Comparison of ENCODE assay signal across 9 mouse cellular contexts in the genomic region with DNA sequence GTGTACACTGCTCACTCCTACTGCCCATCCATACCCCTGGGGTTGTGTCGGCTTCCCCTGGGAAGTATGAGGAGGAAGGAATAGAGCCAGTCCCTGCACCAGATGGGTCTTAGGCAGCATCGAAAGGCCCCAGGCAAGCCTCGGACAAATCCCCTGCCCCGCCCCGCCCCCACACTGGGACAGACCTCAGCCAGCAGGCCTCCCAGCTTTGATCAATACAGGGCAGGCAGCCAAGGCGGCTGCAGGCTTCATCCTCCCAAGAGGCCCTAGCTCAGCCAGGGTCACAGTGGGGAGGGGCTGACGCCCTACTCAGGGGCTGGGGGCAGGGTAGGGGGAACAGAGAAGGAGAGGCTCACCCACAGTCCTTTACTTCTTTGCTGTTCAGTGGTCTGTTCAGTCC. TPM values are rescaled to one million over a fixed set of nuclear protein-coding genes. Genes with fewer than 3 reads are reported as not detected.
A peak's percentile ranks its signal among the peaks of the same experiment; 100 is the strongest.
DNase-seq lines count a peak whose midpoint lies in the region; ATAC-seq lines count a peak whose summit lies in the region.
"Had no signal": no experiment of that assay in that cellular context is flagged by ENCODE, and none has a peak within 500 bp of the region (broad histone marks: within the 10 kb centered on the region; RNA-seq: fewer than 3 reads in every experiment).

No protein-coding gene starts in this region.

- H3K36me3 ChIP-seq in forebrain, embryonic 14.5 days (ENCODE audit: control insufficient read depth, insufficient read depth, low read length), result no peaks in the 10 kb centered on the region
- H3K36me3 ChIP-seq in hindbrain, embryonic 15.5 days, result no peaks in the 10 kb centered on the region
- H3K36me3 ChIP-seq in liver, embryonic 13.5 days, result no peaks in the 10 kb centered on the region

- peaks cover 18% of the 10 kb centered on the region for H3K4me1 ChIP-seq in forebrain, embryonic 14.5 days (ENCODE audit: control insufficient read depth, insufficient read depth, low read length)
- H3K4me1 ChIP-seq in hindbrain, embryonic 15.5 days (replicated peaks), result peaks cover 24% of the 10 kb centered on the region
- H3K4me1 ChIP-seq in liver, embryonic 13.5 days (replicated peaks), result peaks cover 63% of the 10 kb centered on the region

- H3K4me2 ChIP-seq in forebrain, embryonic 14.5 days (ENCODE audit: low read length), result no peak overlapping the region
- no peak overlapping the region for H3K4me2 ChIP-seq in hindbrain, embryonic 15.5 days
- no peak overlapping the region for H3K4me2 ChIP-seq in liver, embryonic 13.5 days

- WGBS in forebrain, embryonic 14.5 days, result 3% methylated on average over 7 of the region's 7 CpGs
- WGBS in hindbrain, embryonic 15.5 days, result 4% methylated on average over 7 of the region's 7 CpGs
- WGBS in liver, embryonic 13.5 days (ENCODE audit: insufficient replicate concordance), result 55% methylated on average over 7 of the region's 7 CpGs

- no peak overlapping the region for H3K4me3 ChIP-seq in forebrain, embryonic 14.5 days (ENCODE audit: low read depth, low read length)
- H3K4me3 ChIP-seq in hindbrain, embryonic 15.5 days, result no peak overlapping the region
- no peak overlapping the region for H3K4me3 ChIP-seq in liver, embryonic 13.5 days (replicated peaks)
- H3K4me3 ChIP-seq: left cerebral cortex, adult 2 months had no signal

- peak; percentile 85 for ATAC-seq in forebrain, embryonic 14.5 days
- ATAC-seq in hindbrain, embryonic 15.5 days (ENCODE audit: low FRiP score, low read depth), result peak; percentile 79
- peak; percentile 3; the same call in 1 of the 2 replicates for ATAC-seq in liver, embryonic 13.5 days (ENCODE audit: low read depth)

- H3K27ac ChIP-seq in forebrain, embryonic 14.5 days (ENCODE audit: low read depth, low read length), result no peak overlapping the region
- H3K27ac ChIP-seq in hindbrain, embryonic 15.5 days (replicated peaks), result peak overlapping the region; percentile 40; the same call in 1 of the 2 replicates
- H3K27ac ChIP-seq in liver, embryonic 13.5 days, result no peak overlapping the region
- H3K27ac ChIP-seq: left cerebral cortex, adult 2 months had no signal

- H3K9ac ChIP-seq in forebrain, embryonic 14.5 days (ENCODE audit: low read length), result 0 out of 2 replicates have a peak overlapping the region, but pooled peaks have one; percentile 22
- H3K9ac ChIP-seq in hindbrain, embryonic 15.5 days, result no peak overlapping the region
- H3K9ac ChIP-seq in liver, embryonic 13.5 days, result no peak overlapping the region

- H3K27me3 ChIP-seq in forebrain, embryonic 14.5 days (replicated peaks; ENCODE audit: control insufficient read depth, insufficient read depth, low read length), result no peaks in the 10 kb centered on the region
- no peaks in the 10 kb centered on the region for H3K27me3 ChIP-seq in hindbrain, embryonic 15.5 days
- H3K27me3 ChIP-seq in liver, embryonic 13.5 days, result peaks cover 6% of the 10 kb centered on the region; the same call in 1 of the 2 replicates

- peak; percentile 62 for DNase-seq in adrenal gland, adult 2 months
- no peak for DNase-seq in adrenal gland, adult 8-10 months
- peak; percentile 79 for DNase-seq in MN1 (ENCODE audit: low spot score)
- peak; percentile 89 for DNase-seq in forebrain, embryonic 14.5 days (ENCODE audit: low spot score)
- DNase-seq in liver, embryonic 13.5 days, result no peak
- DNase-seq in retina, postnatal 1 day, result peak; percentile 97
- no peak for DNase-seq in T-cell, adult 2 months (ENCODE audit: low spot score)

- no peaks in the 10 kb centered on the region for H3K9me3 ChIP-seq in forebrain, embryonic 14.5 days (replicated peaks; ENCODE audit: control insufficient read depth, low read length)
- no peaks in the 10 kb centered on the region for H3K9me3 ChIP-seq in hindbrain, embryonic 15.5 days
- no peaks in the 10 kb centered on the region for H3K9me3 ChIP-seq in liver, embryonic 13.5 days (replicated peaks)

RNA-seq across cellular contexts. Expression of a gene that starts 43.7 kb away (rescaled TPM):
- 10 to 100 TPM; 73.9 to 88.5 TPM for total RNA-seq in adrenal gland, adult 2 months (2021)
- 54.3 and 85.0 TPM in 2 replicates for polyA plus RNA-seq in adrenal gland, adult 2 months (2012; rRNA removed)
- total RNA-seq in adrenal gland, adult 8-10 months (2022), result 100 to 1,000 TPM in 2 of 4 experiments, 10 to 100 TPM in 2; 70.3 to 121 (median 101) TPM
- polyA plus RNA-seq in forebrain, embryonic 14.5 days (2014; fragmentation: Nextera tagmentation; extraction: Ambion mirVana), result 118 and 127 TPM in 2 replicates
- 143 and 151 TPM in 2 replicates for polyA plus RNA-seq in hindbrain, embryonic 15.5 days (2015; fragmentation: Nextera tagmentation; extraction: Ambion mirVana)
- polyA plus RNA-seq in liver, embryonic 13.5 days (2015; fragmentation: Nextera tagmentation; extraction: Ambion mirVana), result 55.5 and 64.8 TPM in 2 replicates

Comparison
In these comparisons a context has a peak if more than half of its experiments do, and no peak if none do; other contexts are left out.
1. DNase-seq: peak in adrenal gland, adult 2 months (single experiment), MN1 (single experiment), forebrain, embryonic 14.5 days (single experiment) and retina, postnatal 1 day (single experiment); none in adrenal gland, adult 8-10 months (single experiment), liver, embryonic 13.5 days (single experiment) and T-cell, adult 2 months (single experiment).
2. ATAC-seq: peak in every context shown above with its lines; median percentile 85 in forebrain, embryonic 14.5 days; 79 in hindbrain, embryonic 15.5 days; 3 in liver, embryonic 13.5 days.